Mouse (Mus musculus) lung, embryonic 14.5 days (tissue): Measurements from ENCODE around the gene Arid1b. TPM values are rescaled to one million over a fixed set of nuclear protein-coding genes. Genes with fewer than 3 reads are reported as not detected.

Source experiments
- ATAC-seq: fragments of 200-750 bp; cut with Nextera tagmentation; 2 replicates; pipeline ENCODE4 v1.8.0; 2017; ENCODE audit warnings: mild to moderate bottlenecking, moderate TSS enrichment, moderate library complexity; ENCODE audit not compliant: insufficient read depth
- DNase-seq: peaks from one replicate; pipeline ENCODE4 v3.0.0-alpha.2; 2015
- H3K27ac ChIP-seq: fragments of 300-500 bp; sonication (generic); 2 replicates; pipeline ENCODE4 v1.5.1; 2014; ENCODE audit warnings: low read depth, mild to moderate bottlenecking, moderate library complexity
- H3K27me3 ChIP-seq: fragments of 300-500 bp; sonication (generic); 2 replicates; pipeline ENCODE4 v1.6.1; 2014; ENCODE audit warnings: low read length, control low read depth; ENCODE audit not compliant: insufficient read depth
- H3K36me3 ChIP-seq: fragments of 300-500 bp; sonication (generic); 2 replicates; pipeline ENCODE4 v1.6.1; 2014; ENCODE audit warnings: control low read depth; ENCODE audit not compliant: insufficient read depth
- H3K4me1 ChIP-seq: fragments of 300-500 bp; sonication (generic); 2 replicates; pipeline ENCODE4 v1.6.1; 2014; ENCODE audit warnings: antibody characterized with exemption, control low read depth; ENCODE audit not compliant: insufficient read depth
- H3K4me2 ChIP-seq: fragments of 300-500 bp; sonication (generic); 2 replicates; pipeline ENCODE4 v1.6.1; 2014; ENCODE audit warnings: mild to moderate bottlenecking
- H3K4me3 ChIP-seq: fragments of 300-500 bp; sonication (generic); 2 replicates; pipeline ENCODE4 v1.5.1; 2014; ENCODE audit warnings: low read depth, low read length
- H3K9ac ChIP-seq: fragments of 300-500 bp; sonication (generic); 2 replicates; pipeline ENCODE4 v1.6.1; 2014
- H3K9me3 ChIP-seq: fragments of 300-500 bp; sonication (generic); 2 replicates; pipeline ENCODE4 v1.6.1; 2016; ENCODE audit warnings: low read depth, low read length, control low read depth
- CTCF ChIP-seq: IDR thresholded peaks from 2 replicates; pipeline ENCODE4 v1.5.1; 2016; ENCODE audit warnings: antibody characterized with exemption, low read depth
- WGBS: fragments of 180-500 bp; shearing (Covaris S2); extraction: QIAGEN DNeasy Blood & Tissue Kit; methylation state at CpG from one replicate; pipeline ENCODE4 v1.1.7; 2014; 5-methylcytosine and 5-hydroxymethylcytosine counted together
- polyA plus RNA-seq: library from polyadenylated mRNA; unstranded; fragments of >200 nt; fragmentation: Nextera tagmentation; extraction: Ambion mirVana; gene quantifications from 2 replicates; pipeline ENCODE4 v1.2.1, GENCODE M21; 2014

Gene Arid1b
- polyA plus RNA-seq, 1 experiment from 2014 or later = 17.3 TPM

DNA sequence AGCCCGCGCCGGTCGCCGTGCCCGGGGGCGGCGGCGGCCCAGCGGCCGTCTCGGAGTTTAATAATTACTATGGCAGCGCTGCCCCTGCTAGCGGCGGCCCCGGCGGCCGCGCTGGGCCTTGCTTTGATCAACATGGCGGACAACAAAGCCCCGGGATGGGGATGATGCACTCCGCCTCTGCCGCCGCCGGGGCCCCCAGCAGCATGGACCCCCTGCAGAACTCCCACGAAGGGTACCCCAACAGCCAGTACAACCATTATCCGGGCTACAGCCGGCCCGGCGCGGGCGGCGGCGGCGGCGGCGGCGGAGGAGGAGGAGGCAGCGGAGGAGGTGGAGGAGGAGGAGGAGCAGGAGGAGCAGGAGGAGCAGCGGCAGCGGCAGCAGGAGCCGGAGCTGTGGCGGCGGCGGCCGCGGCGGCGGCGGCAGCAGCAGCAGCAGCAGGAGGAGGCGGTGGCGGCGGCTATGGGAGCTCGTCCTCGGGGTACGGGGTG is 1.5 kb downstream of the Arid1b start:
- Histone ChIP-seq H3K9me3 (no peaks in the 10 kb centered on the region), H3K9ac (peak overlapping the region; percentile 100), H3K4me3 (peak overlapping the region; percentile 96), H3K4me1 (peaks cover 8% of the 10 kb centered on the region; the same call in 1 of the 2 replicates), H3K36me3 (no peaks in the 10 kb centered on the region), H3K4me2 (peak overlapping the region; percentile 75), H3K27me3 (no peaks in the 10 kb centered on the region), H3K27ac (peak overlapping the region; percentile 100)
- peak; percentile 35 for ATAC-seq
- under 1% methylated on average over 52 of the region's 56 CpGs for WGBS
- TF ChIP-seq CTCF = no peak
- DNase-seq = peak; percentile 73

DNA sequence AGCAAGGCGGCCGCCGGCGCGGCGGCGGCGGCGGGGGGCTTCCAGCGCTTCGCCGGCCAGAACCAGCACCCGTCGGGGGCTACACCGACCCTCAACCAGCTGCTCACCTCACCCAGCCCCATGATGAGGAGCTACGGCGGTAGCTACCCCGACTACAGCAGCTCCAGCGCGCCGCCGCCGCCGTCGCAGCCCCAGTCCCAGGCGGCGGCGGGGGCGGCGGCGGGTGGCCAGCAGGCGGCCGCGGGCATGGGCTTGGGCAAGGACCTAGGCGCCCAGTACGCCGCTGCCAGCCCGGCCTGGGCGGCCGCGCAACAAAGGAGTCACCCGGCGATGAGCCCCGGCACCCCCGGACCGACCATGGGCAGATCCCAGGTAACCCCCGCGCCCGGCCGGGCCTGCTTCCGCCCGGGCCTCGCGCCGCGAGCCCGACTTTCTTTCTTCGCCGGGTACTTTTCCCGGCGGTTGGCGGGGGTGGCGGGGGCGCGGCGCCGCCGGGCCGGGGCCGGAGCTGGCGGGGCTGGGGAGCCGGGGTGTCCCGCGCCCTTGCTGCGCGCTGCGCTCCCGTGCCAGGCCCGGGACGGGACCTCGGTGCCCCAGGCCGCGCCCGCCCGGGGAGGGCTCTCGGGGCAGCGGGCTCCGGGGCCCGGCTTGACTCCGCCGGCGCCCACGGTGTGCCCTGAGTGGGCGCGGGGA is 2.1 kb downstream of the Arid1b start:
- no peaks in the 10 kb centered on the region for H3K27me3 ChIP-seq
- no peaks in the 10 kb centered on the region for H3K9me3 ChIP-seq
- peak overlapping the region; percentile 96 for H3K4me3 ChIP-seq
- peaks cover 15% of the 10 kb centered on the region for H3K4me1 ChIP-seq
- TF ChIP-seq CTCF = no peak
- ATAC-seq (peak; percentile 9; the same call in 1 of the 2 replicates), DNase-seq (peak; percentile 54)
- peak overlapping the region; percentile 75 for H3K4me2 ChIP-seq
- no peaks in the 10 kb centered on the region for H3K36me3 ChIP-seq
- peak overlapping the region; percentile 100 for H3K9ac ChIP-seq
- peak overlapping the region; percentile 100 for H3K27ac ChIP-seq
- under 1% methylated on average over 82 of the region's 95 CpGs for WGBS

- Histone ChIP-seq H3K4me1 (peaks cover 22% of the 10 kb centered on the region), H3K4me2 (peak overlapping the region; percentile 75), H3K36me3 (no peaks in the 10 kb centered on the region), H3K9ac (peak overlapping the region; percentile 100), H3K27me3 (no peaks in the 10 kb centered on the region), H3K27ac (peak overlapping the region; percentile 100), H3K4me3 (peak overlapping the region; percentile 96), H3K9me3 (no peaks in the 10 kb centered on the region)
- under 1% methylated on average over 20 of the region's 20 CpGs for WGBS
- ATAC-seq = no peak
- peak; percentile 80 for DNase-seq
- no peak for TF ChIP-seq CTCF
Measured at GRCm38 (mm10) chr17:4996814-4997549, 2.9 kb downstream of the Arid1b start.

DNA sequence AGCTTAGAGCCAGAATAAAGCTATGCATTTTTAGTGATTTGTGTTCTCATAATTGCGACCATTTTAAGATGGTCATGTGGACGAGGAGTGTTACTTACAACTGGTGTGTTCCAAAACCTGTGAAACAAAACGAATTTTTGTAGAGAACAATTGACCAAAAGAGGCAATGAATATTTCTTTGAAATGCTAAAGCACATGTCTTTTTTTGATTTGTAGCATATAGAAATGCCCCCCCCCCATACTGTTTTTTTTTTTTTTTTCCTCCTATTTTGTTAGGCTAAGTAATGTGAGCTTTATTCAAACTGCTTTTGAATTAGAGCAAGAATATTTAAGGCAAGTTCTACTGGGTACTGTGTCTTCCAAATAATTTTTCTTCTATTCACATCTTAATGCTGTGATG is 3.8 kb downstream of the Arid1b start:
- Histone ChIP-seq H3K4me1 (peaks cover 29% of the 10 kb centered on the region), H3K36me3 (no peaks in the 10 kb centered on the region), H3K4me2 (peak overlapping the region; percentile 75), H3K27ac (no peak overlapping the region), H3K9me3 (no peaks in the 10 kb centered on the region), H3K9ac (no peak overlapping the region), H3K4me3 (peak overlapping the region; percentile 96), H3K27me3 (no peaks in the 10 kb centered on the region)
- no peak for ATAC-seq
- TF ChIP-seq CTCF = no peak
- 34% methylated on average over 3 of the region's 3 CpGs for WGBS
- DNase-seq = no peak

GRCm38 (mm10) chr17:4999256-4999655 is 5.1 kb downstream of the Arid1b start:
- no peak for TF ChIP-seq CTCF
- Histone ChIP-seq H3K4me3 (no peak overlapping the region), H3K27ac (no peak overlapping the region), H3K9ac (no peak overlapping the region), H3K27me3 (no peaks in the 10 kb centered on the region), H3K4me2 (peak overlapping the region; percentile 28; the same call in 1 of the 2 replicates), H3K4me1 (peaks cover 39% of the 10 kb centered on the region), H3K36me3 (no peaks in the 10 kb centered on the region), H3K9me3 (no peaks in the 10 kb centered on the region)
- DNase-seq = no peak
- 29% methylated on average over 1 of the region's 1 CpGs for WGBS
- ATAC-seq = no peak

DNA sequence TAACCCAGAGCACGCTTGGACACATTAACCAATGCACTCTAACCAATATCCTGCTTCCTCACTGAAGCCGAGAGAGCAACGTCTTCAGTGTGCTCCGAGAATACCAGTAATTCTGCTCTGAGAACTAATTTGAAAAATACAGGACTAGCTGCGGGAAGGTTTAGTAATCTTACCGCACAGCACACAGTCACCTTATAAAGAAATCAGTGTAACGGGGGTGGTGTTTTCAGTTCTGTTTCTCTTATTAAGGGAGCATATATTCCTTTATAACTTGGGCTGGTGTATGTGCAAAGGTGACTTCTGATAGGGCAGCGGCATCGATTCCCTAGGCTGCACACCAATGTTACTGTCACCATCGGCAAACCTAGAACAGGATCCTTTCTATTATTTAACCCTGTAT is 5.9 kb downstream of the Arid1b start:
- Histone ChIP-seq H3K4me3 (peak overlapping the region; percentile 14), H3K4me2 (peak overlapping the region; percentile 48), H3K27me3 (no peaks in the 10 kb centered on the region), H3K9ac (no peak overlapping the region; the same call in 1 of the 2 replicates), H3K9me3 (no peaks in the 10 kb centered on the region), H3K4me1 (peaks cover 42% of the 10 kb centered on the region), H3K27ac (0 out of 2 replicates have a peak overlapping the region, but pooled peaks have one; percentile 1), H3K36me3 (no peaks in the 10 kb centered on the region)
- TF ChIP-seq CTCF = no peak
- ATAC-seq (no peak), DNase-seq (no peak)
- 44% methylated on average over 10 of the region's 10 CpGs for WGBS

GRCm38 (mm10) chr17:5000871-5001270 is 6.7 kb downstream of the Arid1b start:
- Histone ChIP-seq H3K9me3 (no peaks in the 10 kb centered on the region), H3K4me2 (peak overlapping the region; percentile 18; the same call in 1 of the 2 replicates), H3K4me3 (no peak overlapping the region), H3K27me3 (no peaks in the 10 kb centered on the region), H3K4me1 (peaks cover 42% of the 10 kb centered on the region), H3K9ac (0 out of 2 replicates have a peak overlapping the region, but pooled peaks have one; percentile 4), H3K27ac (no peak overlapping the region), H3K36me3 (no peaks in the 10 kb centered on the region)
- no peak for TF ChIP-seq CTCF
- ATAC-seq = no peak
- no peak for DNase-seq
- WGBS = 58% methylated on average over 7 of the region's 7 CpGs
